Mouse (Mus musculus): ENCODE results near the gene Slc37a1.

- TF ChIP-seq CTCF (IDR thresholded peaks at IDR 0.05) (no peak), POLR2A (IDR thresholded peaks at IDR 0.05; ENCODE audit: insufficient read depth, low read depth, low read length) (no peak)
Measured at GRCm38 (mm10) chr17:31303401-31303800, 16.8 kb downstream of the Slc37a1 start.
